Mouse (Mus musculus): ENCODE measurements at regions not wholly inside any gene's neighbourhood (a gene's known extent, or its start where the extent isn't known, plus 50 kb on each side); places are given as distances from the start of the nearest gene placed in this dataset.

DNA sequence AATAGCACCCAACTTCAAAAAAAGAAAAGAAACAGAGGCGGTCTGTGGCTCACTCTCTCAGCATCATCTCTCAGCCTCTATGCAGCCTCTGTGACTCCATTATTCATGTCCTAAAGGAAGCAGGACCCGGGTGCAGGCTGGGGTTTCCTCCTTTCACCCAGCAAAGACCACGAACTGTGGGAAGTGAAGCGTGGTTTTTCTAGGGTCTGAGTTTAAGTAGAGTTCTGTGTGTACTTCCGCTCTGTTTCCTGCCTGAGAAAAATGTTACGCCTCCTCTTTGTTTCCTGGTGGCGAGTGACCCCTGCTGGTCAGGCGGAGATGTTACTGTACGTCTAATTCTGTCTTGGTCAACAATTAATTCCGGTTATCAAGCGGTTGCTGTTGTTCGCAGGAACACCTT, 366.9 kb downstream of the Rapgef2 start:
- TF ChIP-seq CTCF (conservative IDR thresholded peaks at IDR 0.05; ENCODE audit: insufficient read depth, insufficient read length, low read depth, low read length) (peak; percentile 95), POLR2A (IDR thresholded peaks at IDR 0.05; ENCODE audit: low read depth, low read length) (no peak)
